Mouse (Mus musculus) layer of hippocampus, adult 2 months (tissue): Measurements from ENCODE around the gene Olfr1335. TPM values are rescaled to one million over a fixed set of nuclear protein-coding genes. Genes with fewer than 3 reads are reported as not detected.
"Not testable (repeated sequence)": the region's sequence is repeated elsewhere in the genome, so short reads cannot be mapped to it uniquely, and the experiment has no call there.

ENCODE experiments used
- DNase-seq, 2 experiments: peaks; one replicate each; pipeline ENCODE4 v3.0.0; 2022; ENCODE audit warnings: low spot score in 2 of 2
- H3K27ac ChIP-seq: fragments of 200-600 bp; 2 replicates; pipeline ENCODE4 v1.8.1; 2022
- H3K4me3 ChIP-seq: fragments of 200-600 bp; 2 replicates; pipeline ENCODE4 v1.8.1; 2022; ENCODE audit warnings: mild to moderate bottlenecking
- CTCF ChIP-seq: fragments of 200-600 bp; conservative IDR thresholded peaks from 2 replicates; pipeline ENCODE4 v1.8.1; 2022; ENCODE audit warnings: antibody characterized with exemption, mild to moderate bottlenecking, moderate library complexity
- long read RNA-seq, 2 experiments: library from polyadenylated mRNA; stranded (forward); transcript quantifications; one replicate each; pipeline ENCODE4 v2.0.0; 2021; ENCODE audit warnings: borderline mapping rate in 2 of 2
- total RNA-seq, 2 experiments: library from RNA; stranded (reverse); gene quantifications; 2 replicates each; pipeline ENCODE4 v1.2.3; 2021

Gene Olfr1335
- not detected for total RNA-seq
- long read RNA-seq, experiment 1 = 0 reads
- long read RNA-seq, experiment 2 = 0 reads

DNA sequence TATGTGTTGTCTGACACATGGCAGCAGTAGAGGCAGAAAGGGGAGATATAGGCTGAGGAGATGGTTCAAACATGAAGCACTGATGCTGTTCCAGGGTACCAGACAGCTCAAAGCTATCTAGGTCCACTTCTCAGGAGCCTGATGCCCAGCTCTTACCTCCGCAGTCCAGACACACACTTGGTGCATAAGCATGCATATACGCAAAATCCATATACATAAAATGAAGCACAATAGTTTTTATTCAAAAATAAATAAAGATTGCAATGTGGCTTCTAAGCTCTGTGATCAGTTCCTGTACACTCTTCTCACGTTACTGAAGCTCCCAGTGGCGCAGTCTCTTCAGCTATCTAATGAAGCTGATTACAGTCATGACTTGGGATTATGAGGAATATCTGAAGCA lies at the start of gene Olfr1335:
Olfr1335 (minus strand) TSS at position 101 of the 400 bp plus-strand sequence.
- Histone ChIP-seq H3K4me3 (no peak within 1 kb of the TSS), H3K27ac (no peak within 1 kb of the TSS)
- no peak for DNase-seq
- TF ChIP-seq CTCF = no peak

DNA sequence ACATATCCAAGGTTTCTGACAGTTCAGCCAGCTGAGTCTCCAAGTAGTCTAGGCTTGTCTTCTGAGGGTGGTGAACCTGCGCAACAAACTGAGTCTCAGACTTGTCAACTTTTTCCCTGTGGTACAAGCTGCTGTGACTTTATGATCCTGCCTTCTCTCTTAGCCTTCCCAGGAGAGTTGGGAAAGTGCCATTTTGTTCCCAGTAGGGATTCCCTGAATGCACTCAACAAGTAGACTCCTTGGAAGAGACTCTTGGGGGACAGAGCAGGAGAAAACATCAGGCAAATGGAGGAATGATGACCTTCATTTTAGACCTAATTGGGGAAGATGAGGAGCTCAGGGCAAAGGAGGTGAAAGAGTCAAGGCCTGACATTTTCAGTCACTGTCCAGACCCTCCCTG lies 26.4 kb upstream of the Olfr1335 start, which contains the start of gene Olfr1333:
Olfr1333 (minus strand) TSS at position 101 of the 400 bp plus-strand sequence.
- no peak for DNase-seq
- no peak within 1 kb of the TSS for H3K4me3 ChIP-seq
- H3K27ac ChIP-seq = no peak within 1 kb of the TSS
- TF ChIP-seq CTCF = no peak

DNA sequence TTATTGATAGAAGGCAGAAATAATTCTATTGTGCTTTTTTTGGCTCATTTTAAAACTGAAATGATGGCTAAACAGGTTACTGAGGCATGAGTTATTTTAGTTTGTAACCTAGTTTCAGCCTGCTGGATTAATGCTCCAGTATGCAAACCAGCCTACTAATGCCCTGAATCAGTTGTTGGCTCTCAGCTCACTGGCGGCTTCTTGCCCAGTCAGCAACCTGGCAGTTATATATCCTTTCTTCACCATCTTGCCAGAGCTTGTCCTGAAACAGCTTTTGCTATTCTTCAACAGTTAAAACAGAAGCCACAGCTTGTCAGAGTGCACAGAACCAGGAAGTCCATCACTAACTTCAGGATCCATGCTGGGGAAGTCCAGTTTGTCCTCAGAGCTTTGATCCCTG lies 9.2 kb upstream of the Olfr1335 start:
- no peak for DNase-seq
- Histone ChIP-seq H3K4me3 (no peak overlapping the region), H3K27ac (no peak overlapping the region)
- TF ChIP-seq CTCF = no peak

DNA sequence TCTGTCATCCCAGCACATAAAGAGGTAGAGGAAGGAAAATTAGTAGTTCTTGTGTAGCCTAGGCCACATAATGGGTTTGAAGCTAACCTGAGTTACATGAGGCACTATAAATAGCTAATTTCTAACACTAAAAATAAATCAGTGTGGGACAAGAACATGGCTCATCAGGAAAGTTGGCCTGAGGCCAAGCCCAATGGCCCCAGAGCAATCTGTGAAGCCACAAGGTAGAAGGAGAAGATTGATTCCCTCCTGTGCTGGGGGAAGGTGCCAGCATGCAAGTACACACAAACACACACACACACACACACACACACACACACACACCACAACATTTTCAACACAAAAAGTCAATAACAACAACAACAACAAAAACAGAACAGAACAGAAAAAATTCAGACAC lies 16.9 kb downstream of the Olfr1335 start:
- not testable (repeated sequence) for DNase-seq, H3K27ac ChIP-seq, H3K4me3 ChIP-seq

DNA sequence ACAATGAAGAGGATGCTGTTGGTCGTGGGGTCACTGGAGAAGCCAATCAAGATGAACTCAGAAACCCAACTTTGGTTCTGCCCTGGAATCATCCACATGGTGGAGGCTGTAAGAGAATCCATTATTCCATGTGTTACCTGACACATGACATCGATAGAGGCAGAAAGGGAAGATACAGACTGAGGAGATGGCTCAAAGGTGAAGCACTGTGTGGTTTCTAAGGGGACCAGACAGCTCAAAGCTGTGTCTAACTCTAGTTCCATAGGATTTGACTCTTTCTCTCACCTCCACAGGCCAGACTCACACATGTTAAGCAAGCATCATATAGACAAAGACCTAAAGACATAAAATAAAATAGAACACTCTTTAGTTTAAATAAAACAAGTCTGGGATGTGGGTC lies 27.3 kb downstream of the Olfr1335 start, which contains the start of gene Olfr1337:
Olfr1337 (minus strand) TSS at position 101 of the 400 bp plus-strand sequence.
- no peak within 1 kb of the TSS for H3K4me3 ChIP-seq
- TF ChIP-seq CTCF = no peak
- no peak within 1 kb of the TSS for H3K27ac ChIP-seq
- no peak for DNase-seq

Other genes with a start within 250 kb of the Olfr1335 start
- gene Cfap57, start 189.2 kb downstream of the Olfr1335 start, total RNA-seq = under 1 TPM; 0.56 to 0.72 TPM
- 10 to 100 TPM; 56.5 to 58.8 TPM for gene Ebna1bp2, start 189.1 kb downstream of the Olfr1335 start, total RNA-seq
- gene Olfr62, start 151.0 kb downstream of the Olfr1335 start, total RNA-seq = not detected
- not detected for gene Olfr1342, start 117.2 kb downstream of the Olfr1335 start, total RNA-seq
- not detected for gene Olfr1341, start 106.4 kb downstream of the Olfr1335 start, total RNA-seq
- gene Olfr1340, start 89.8 kb downstream of the Olfr1335 start, total RNA-seq = not detected
- gene Olfr1339, start 77.8 kb downstream of the Olfr1335 start, total RNA-seq = not detected
- not detected for gene Olfr1338, start 51.2 kb downstream of the Olfr1335 start, total RNA-seq
- not detected for gene Olfr1337, start 27.4 kb downstream of the Olfr1335 start, total RNA-seq
- not detected for gene Olfr1333, start 26.3 kb upstream of the Olfr1335 start, total RNA-seq
- not detected for gene Olfr1331, start 54.7 kb upstream of the Olfr1335 start, total RNA-seq
- not detected for gene Olfr1330, start 78.7 kb upstream of the Olfr1335 start, total RNA-seq
- gene Olfr1329, start 107.5 kb upstream of the Olfr1335 start, total RNA-seq = not detected
- not detected for gene Olfr1328, start 128.7 kb upstream of the Olfr1335 start, total RNA-seq
- under 1 TPM; 0.51 to 0.79 TPM for gene Lao1, start 151.6 kb upstream of the Olfr1335 start, total RNA-seq